Comparison of ENCODE assay signal across 16 mouse cellular contexts in genomic region chr15:100748584-100748983, GRCm38 (mm10). TPM values are rescaled to one million over a fixed set of nuclear protein-coding genes. Genes with fewer than 3 reads are reported as not detected.
"Had no signal": no experiment of that assay in that cellular context is flagged by ENCODE, and none has a peak within 500 bp of the region (broad histone marks: within the 10 kb centered on the region; RNA-seq: fewer than 3 reads in every experiment).

No protein-coding gene starts in this region.

- H3K4me2 ChIP-seq: lung, embryonic 15.5 days had no signal

- H3K4me3 ChIP-seq: layer of hippocampus, adult 2 months; lung, embryonic 15.5 days; megakaryocyte, embryonic 14.5 days; midbrain, embryonic 13.5 days had no signal

- H3K27ac ChIP-seq: kidney, postnatal 0 days; layer of hippocampus, adult 2 months; lung, embryonic 15.5 days; midbrain, embryonic 13.5 days had no signal

- H3K36me3 ChIP-seq: lung, embryonic 15.5 days; midbrain, embryonic 10.5 days; midbrain, embryonic 13.5 days had no signal

- H3K9ac ChIP-seq: lung, embryonic 15.5 days; midbrain, embryonic 13.5 days had no signal

- DNase-seq: kidney, adult 11 months; kidney, adult 8-10 months; kidney, postnatal 25 days; layer of hippocampus, adult 9-11 months; lung, adult 18-20 months; thymus, adult 18-20 months; thymus, postnatal 36 days had no signal

- H3K9me3 ChIP-seq: lung, embryonic 15.5 days; midbrain, embryonic 10.5 days; midbrain, embryonic 13.5 days had no signal

- ATAC-seq: hindbrain, embryonic 16.5 days; inflammation-experienced regulatory T-cells, adult 6 months; midbrain, embryonic 16.5 days had no signal

RNA-seq across cellular contexts. Expression of gene Galnt6, which starts 19.4 kb away (rescaled TPM):
- polyA plus RNA-seq: midbrain, embryonic 13.5 days had no signal
